Mouse (Mus musculus): ENCODE results near the gene Rad51b.

Rad51b gene

DNA sequence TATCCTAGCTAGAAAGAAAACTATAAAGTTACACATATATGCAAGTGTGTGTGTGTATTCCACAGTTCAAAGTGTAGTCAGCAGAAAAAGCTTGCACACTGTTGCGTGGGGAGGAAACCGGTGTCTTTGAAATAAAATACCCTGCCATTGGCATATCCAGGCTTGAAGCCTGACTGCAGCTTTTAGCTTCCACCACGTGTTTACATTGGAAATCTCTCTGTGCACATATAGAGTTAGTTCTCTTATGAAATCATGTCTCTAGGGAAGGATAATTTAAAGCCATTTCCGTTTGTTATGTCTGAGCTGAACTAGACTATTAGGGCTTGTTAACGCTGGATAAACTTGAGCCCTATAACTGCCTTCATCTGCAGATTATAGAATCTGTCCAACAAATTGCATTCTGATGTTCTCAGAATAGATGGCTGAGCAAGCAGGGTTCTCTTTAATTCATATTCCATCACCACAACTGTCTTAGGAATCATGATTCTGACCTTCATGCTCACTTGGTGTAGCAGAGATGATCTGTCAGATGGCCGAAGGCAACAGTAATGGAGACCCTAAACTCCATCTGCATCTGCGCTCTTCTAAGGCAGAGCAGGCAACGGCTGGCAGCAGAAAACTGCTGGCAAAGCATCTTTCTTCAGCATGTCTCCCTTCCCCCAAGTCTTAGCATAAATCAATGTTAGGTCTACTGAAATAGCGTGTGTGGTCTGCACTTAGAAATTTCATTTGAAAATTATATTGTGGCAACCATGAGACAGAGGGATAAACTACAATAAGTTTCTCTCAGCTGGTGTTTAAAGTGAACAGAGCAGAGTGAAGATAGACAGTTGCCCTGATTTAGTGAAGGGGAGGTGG is 410.7 kb downstream of the Rad51b start:
- no peak for DNase-seq

DNA sequence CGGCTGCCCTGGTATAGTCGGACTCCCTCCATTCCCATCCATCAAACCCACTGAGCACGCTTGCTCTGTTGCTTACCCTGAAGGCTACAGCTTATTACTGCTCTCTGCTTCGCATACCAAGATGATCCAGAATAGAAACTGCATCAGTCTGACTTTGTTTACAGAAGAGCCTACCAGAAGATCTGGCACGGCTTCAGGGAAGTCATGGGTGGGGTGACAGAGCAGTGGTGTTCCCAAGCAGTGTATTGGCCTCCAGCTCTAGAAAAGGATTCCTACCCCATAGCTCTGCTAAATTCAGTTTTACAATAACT is 411.3 kb downstream of the Rad51b start:
- DNase-seq: no peak

DNA sequence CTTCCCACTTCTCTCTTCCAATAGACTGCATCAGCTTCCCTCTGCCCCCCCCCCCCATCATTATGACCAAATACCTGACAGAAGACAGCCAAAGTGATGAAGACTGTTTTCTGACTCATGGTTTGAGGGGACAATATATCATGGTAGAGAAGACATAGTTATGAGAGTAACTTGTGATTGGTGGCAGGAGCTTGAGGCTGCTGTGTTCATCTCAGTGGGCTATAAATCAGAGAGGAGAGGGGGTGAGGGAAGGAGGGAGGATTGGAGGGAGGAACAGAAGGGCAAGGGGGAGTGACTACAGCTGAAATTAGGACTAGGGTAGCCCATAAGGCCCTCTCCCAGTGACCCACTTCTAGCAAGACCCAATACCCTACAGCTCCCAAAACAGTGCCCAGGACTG is 416.2 kb downstream of the Rad51b start:
- DNase-seq: no peak

DNA sequence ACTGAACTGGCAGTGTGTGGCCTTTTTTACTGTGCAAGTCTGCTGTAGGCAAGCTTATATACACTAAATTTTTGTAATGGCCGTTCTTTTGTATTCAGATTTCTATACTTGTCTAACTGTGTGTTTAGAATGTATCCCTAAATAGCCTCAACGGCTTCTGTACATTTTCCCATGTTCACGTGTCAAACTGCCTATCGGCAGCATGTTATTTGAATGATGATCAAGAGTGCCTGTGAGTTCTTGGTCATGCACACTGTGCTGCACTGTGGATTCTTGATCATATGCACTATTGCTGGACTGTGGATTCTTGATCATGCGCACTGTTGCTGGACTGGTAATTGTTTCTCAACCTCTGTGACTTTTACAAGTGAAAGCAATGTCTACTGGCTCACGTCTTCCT is 417.4 kb downstream of the Rad51b start:
- DNase-seq: no peak

DNA sequence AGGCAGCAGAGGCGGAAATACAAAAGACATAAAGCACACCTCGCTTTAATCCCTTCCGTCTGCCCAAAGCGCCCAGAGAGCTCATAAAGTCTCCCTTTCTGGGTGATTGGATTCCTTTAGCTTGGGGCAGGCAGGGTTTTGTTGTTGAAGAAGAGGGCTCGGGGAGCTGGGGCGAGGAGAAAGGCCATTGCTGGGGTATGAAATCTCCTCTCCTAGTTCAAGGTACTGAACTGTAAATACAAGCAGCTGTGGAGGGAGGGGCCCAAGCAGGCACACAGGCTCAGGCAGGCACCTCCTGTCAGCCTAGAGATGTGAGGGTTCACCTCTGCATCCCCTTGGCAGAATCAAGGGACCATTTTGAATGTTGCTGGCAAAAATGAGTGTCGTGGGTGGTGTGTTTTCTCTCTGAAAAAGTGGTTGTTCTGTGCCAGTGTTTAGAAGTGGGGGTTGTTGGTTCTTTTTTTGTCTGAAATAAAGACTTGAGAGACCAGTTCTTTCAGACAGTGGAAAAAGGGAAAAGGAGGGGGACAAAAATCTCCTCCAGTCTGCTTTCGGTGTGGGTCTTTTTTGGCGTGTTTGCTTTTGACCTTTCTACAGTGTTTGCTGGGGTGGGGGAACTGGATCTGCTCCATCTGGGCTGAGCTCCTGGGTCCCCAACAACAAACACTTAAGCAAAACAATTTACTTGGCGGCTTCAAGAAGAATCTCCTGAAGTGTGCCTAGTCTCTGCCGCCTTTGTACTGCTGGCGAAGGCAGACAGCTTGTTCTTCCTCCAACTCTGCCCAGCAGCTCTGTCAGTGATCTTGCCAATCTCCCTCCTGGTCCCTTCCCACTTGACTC is 418.6 kb downstream of the Rad51b start:
- DNase-seq: no peak

DNA sequence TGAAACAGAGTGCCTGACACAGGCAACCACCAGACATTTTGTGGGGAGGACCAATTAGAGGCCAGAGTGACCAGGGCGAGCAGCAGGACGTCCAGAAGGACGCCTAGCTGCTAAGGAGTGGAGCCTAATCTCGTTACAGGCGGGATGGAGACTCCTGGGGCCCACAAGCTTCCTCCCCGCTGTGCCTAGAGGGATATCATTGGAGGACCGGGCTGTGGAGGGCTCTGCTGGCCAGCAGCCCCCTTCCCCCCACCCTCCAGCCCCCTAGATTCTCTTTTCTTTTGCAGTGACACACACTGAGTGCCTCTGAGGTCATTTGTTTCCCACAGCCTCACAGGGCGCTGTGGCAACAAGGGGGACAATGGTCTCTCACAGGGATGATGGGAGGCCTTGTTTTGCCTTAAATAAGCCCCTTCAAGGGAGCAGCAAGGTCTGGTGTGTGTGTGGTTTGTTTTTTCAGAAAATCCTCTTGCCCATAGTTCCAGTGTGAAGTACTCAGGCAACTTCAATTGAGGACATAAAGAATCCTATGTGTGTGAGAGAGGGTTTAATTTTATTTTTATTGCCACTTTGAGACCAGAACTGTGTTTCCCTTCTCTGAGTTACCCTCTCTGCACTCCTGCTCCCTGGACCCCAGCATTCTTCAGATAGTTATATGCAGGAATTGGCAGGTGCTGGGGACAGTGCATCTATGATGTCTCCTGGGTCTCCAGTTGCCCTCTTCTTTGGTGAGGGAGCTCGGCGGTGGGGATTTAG is 422.2 kb downstream of the Rad51b start:
- no peak for DNase-seq

DNA sequence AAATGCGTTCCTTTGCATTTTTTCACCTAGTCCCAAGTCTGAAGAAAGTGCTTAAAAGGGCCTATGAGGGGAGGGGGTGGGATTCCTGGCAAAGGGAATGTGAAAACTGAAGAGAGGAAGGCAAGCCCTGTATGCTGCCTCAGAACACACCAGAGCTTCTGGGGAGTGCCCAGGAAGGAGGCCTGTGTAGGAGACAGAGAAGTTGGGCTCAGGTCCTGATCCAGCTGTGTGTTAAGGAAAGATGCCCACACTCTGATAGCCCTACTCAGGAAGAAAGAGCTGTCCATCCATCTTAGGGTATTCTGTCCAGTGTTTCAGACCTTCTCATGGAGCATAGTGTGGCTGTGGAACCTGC is 422.7 kb downstream of the Rad51b start:
- DNase-seq: no peak

DNA sequence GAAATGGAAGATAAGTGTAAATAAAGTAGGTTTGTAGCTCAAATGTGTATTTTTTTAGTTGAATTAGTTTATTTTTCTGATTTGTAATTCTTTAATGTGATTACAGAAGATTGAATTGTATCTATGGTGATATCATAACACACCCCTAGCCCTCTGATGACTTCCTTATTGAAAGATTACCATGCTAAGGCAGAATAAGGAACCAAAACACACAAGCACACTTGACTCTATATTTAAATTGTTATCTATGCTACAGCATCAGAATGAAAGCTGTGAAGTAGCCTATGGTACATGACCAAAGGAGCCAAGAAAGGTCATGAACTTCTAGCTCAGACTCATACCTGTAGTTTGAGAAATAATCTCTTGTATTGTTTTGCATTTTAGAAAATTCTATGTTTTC is 427.8 kb downstream of the Rad51b start:
- DNase-seq: no peak

DNA sequence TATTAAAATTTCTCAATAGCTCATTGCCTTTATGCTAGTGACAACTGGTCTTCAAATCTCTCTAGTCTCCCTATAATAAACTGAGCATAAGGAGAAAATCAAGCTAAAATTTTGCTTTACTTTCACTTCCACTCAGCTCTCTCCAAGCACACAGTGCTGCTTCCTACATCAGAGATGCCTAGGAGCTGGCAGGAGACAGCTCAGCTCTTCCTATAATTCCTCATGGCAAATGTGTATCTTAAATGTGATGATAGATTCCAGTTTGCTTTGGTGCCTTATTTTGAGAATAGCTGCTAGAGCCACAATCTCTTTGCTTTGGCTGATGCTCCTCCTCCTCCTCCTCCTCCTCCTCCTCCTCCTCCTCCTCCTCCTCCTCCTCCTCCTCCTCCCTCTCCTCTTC is 428.6 kb downstream of the Rad51b start:
- no peak for DNase-seq

DNA sequence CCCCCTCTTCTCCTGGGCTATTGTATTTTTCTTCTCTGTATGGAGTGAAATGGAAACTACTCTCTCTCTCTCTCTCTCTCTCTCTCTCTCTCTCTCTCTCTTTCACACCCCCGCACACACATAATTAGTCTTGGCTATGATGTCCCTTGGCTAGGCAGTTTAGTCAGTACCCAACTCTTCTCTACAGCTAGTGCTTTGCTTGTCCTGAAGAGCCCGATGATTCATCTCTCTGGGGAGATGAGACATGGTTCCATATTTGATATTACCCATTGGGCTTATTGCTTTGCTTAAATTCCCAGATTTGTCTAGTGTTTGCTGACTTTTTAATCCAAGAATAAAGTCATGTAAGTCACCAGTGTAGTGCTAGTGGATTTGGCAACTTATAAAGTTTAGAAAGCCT is 429.0 kb downstream of the Rad51b start:
- no peak for DNase-seq

DNA sequence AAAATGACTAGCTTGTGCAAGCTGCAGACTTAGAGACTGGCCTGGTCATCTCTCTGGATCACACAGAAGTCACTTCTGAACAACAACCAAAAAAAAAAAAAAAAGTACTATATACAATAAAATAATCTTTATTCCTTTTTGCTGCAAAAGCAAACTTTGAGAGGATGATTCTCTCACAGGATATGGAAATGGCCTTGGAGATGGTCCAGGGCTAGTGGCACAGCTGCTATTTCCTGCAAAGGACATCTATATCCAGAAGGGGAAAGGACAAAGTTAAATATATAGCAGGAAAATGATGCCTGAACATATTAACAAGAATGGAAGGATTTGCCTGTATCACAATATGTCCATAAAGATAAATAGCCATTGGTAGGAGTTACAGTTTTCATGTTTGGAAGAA is 429.9 kb downstream of the Rad51b start:
- DNase-seq: no peak

DNA sequence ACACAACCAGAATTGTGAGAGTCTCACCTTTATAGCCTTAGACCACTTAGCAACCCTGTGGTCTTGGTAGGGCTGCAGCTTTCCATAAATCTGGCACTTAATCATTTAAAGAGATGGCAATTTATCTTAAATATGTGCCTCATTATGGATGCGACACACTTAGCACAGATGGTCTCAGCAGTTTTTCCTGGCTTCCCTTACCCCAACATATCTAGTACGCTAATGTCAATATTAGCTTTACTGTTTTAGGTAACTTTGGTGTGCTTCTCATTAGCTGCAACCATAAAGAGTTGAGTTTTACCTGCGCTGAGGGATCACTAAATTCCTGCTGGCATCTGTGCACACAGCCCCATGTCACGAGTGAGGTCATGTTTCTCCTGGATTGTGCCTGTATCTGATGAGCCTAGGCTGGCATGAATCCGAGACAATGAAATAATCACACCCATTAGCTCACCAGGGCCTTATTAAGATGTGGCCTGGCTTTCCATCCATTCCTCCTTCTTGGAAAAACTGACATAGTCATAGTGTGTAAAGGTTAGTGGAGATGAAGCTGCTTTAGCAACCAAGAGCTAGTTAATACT is 432.9 kb downstream of the Rad51b start:
- DNase-seq: no peak

DNA sequence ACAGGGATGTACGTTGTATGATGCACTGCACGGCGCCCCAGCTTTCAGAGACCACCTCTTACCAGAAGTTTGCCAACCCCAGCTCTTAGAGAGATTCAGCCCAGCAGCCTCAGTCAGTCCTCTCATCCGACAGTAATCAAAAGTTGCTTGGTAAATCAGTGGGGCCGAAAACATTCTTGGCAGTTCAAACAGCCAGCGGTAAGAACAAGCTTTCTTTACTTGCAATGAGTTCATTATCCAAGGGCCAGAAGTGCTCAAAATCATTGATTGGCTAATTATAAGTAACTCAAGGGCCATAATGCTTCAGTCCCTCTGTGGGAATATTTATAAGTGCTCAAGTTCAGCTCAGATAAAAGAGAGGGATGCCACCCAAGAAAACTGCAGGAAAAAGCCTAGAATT is 434.8 kb downstream of the Rad51b start:
- DNase-seq: no peak

DNA sequence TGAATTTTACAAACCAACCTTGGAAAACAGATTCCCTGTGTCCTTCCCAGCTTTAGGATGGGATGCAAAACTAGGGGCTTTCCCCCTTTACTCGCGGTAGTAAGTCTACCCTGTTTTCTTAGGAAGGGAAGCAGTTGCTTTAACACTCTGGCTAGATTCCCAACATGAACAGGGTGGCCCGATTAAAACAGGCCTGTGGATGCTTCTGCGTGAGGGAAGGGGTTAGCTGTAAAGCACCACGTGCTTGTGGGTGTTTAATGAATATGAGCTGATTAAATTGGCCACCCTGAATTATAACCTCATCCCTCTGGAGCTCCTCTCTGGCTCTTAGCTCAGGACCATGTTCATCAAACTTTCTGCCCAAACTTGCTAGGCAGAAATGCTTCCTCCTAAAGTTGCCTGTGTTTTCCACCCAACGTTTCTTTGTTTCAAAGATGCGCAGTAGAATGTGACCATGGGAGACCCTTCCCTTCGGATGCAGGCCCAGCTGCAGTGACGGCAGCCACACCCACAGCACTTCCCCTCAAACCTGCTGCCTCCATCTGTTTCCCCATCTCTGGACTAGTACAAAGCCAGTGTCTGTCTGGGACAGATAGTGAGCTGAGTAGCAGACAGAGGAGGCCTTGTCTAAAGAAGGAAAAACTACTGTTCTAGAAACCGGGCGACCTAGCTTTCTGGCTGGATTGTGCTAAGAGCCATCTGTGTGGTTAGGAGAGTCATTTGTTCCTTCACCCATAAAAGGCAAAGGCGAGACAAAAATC is 435.5 kb downstream of the Rad51b start:
- no peak for DNase-seq

DNA sequence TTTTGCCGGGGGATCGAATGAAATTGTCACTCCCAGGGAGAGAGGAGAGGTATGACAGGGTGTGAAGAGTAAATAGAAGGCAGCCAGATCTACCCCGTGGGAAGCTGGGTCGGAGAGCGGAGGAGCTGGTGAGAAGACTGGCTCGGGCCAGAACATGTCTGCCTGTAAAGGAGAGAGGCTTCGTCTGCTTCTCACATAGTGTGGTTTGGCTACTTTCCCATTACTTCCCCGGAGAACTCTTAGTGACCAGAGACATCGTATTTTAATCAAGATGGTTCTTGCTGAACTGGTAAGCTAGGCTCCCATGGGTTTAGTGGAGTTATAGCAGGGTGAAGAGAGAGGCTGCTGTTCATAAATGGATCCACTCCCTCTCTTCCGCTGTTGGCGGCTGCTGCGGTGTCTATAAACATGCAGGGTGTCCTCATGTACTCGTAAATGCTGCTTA is 438.3 kb downstream of the Rad51b start:
- no peak for DNase-seq

DNA sequence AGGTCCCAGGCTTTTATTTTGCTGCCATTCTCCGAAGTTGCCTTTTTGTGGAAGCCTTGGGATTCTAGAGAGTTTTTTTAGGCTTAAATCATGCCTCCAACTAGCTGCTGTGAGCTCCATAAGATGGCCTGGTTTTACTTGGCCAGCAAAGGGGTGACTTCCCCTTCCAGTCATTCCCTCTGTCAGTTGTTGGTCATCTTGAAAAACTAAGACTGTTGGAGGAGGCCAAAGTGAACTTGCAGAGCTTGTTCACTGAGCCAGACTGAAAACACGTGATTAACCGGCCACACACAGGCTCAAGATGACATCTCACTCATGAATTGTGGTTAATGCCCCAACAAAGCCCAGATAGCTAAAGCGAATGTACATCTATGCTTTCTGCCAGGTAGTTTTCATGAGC is 438.8 kb downstream of the Rad51b start:
- DNase-seq: no peak

DNA sequence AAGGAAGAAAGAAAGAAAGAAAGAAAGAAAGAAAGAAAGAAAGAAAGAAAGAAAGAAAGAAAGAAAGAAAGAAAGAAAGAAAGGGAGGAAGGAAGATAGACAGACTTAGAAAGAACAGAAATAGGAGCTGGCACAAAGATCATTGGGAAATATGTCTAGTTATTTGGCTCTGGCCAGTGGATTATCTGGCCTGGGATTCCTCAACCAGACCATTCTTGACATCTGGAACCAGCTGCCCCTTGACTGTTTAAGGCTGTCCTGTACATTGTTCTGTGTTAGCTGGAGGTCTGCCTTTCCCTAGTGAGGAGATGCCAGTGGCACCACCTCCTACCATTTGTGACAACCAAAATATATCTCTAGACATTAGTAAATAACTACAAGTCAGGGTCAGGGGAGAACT is 441.6 kb downstream of the Rad51b start:
- no peak for DNase-seq

DNA sequence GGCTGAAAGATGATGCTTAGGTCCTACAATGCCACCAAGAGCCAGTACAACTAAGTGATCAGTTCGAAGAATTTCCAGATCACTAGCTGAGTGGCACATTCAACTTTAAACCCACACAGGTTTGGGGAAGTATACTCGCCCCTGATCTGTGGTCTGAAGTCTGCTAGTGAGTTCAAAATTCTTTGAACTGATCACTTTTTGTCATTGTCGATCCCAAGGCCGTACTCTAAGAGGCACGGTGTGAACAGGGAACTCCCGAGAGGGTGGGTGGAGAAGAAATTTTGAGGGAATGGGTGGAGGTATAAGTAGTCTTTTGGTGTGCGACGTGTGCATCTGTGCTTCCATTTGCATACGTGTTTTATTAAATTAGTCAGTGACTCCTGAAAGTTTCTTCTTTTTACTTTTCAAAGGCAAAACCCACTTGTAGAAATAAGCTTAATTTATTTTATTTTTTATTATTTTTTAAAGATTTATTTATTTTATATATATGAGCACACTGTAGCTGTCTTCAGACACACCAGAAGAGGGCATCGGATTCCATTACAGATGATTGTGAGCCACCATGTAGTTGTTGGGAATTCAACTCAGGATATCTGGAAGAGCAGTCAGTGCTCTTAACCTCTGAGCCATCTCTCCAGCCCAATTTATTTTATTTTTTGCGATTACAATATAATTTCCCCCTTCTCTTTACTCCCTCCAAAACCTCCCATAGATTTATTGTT is 443.0 kb downstream of the Rad51b start:
- DNase-seq: no peak

DNA sequence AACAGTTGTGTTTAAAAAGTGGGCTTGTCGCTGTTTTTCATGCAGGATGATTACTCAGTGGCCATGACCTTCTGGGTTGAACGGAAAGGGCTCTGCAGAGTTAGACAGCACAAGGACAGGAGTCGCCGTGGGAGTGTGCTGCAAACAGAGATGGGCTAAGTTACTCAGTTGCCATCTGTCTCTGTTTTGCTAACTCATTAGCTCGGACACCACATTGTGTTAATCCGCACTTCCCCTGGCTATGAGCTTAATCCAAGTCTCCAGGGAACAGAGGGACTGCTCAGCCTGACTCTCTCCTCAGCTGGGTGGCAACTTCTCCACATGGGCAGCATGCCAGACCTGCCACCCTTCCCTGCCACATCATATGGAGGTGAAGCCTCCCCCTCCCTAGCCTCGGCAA is 445.1 kb downstream of the Rad51b start:
- no peak for DNase-seq

DNA sequence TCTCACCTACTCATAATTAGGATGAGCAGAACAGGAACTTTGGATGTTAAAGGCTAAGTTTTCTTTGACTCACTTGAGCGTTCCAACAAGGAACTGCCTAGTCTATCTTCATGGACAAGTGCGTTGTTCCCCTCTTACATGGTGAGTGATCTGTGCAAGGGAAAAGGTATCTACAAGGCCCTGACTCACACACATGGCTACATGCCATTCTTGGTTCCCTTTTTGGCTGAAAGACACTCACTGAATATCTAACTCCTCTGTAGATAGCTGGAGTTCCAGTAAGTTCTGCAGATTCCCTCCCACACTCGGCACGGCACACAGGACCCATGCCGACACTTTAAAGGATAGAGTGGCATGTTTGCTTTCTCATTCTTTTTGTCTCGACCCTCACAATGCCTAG is 447.0 kb downstream of the Rad51b start:
- no peak for DNase-seq

DNA sequence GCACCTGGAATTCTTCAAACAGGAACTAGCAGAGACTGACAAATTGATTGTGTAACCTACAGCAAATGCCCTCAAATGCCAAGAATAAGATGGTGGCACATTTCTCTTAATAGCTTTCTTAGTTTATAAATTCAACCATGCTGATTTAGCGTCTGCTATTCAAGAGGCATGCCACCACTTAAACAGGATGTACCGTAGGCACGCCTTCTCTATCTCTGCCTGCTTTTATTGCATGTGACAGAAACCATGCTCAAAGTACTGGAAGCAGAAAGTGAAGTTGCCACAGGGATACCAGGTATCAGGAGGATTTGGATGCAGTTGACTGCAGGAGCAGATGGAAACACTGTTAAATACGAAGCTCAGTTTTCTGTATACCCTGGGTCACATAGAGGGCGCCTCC is 448.1 kb downstream of the Rad51b start:
- no peak for DNase-seq

All from cerebellum, adult 11-12 months (tissue).